In the genomic region with DNA sequence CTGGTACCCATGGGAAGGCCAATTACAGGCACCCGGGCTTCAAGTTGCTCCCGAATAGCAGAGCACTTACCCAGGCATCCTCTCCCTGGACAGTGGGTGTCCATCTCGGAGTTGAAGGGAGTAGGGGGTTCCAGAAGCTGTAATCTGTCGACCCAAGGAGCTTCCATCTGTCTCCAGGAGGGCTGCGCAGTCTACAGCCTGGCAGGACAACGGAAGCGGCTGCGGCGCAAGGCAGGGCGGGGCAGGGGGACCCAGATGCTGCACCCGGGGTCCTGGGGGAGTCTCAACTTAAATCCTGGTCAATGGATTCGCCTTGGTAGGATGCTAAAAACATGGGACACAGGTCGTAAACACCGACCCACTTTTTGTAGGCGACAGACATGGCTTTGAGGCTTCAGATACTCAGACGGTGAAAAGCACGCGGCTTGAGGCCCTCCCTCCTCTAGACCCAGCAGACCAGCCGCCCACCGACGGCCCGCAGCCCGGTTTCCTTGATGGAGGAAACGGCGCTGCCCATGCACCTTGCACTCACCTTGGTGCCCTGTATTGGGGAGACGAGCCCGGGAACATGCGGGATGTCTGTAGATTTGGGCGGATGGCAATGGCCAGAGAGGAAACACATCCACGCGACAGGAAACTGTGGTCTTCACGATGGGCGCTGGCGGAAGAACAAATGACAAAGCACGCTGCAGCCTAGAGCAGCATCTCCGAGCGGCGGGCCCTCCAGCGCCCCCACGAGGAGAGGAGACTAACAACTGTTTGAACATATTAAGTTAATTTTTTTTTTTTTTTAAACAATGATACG, we compare ENCODE assay signal across 8 mouse cellular contexts. TPM values are rescaled to one million over a fixed set of nuclear protein-coding genes. Genes with fewer than 3 reads are reported as not detected.
DNase-seq lines count a peak whose midpoint lies in the region; ATAC-seq and TF ChIP-seq lines count a peak whose summit lies in the region.

No protein-coding gene starts in this region.

- H3K27me3 ChIP-seq in MEL (ENCODE audit: control insufficient read depth in 1 of 2, insufficient read depth in 2 of 2, low read length in 2 of 2) = no peaks in the 10 kb centered on the region
- no peaks in the 10 kb centered on the region for H3K27me3 ChIP-seq in cerebellum, adult 2 months (ENCODE audit: control insufficient read depth, insufficient read depth, low read length)
- H3K27me3 ChIP-seq in forebrain, postnatal 0 days (ENCODE audit: insufficient read depth, low read length) = no peaks in the 10 kb centered on the region
- H3K27me3 ChIP-seq in neural tube, embryonic 15.5 days (replicated peaks) = no peaks in the 10 kb centered on the region

- no peak for TF ChIP-seq RAD21 in MEL (IDR thresholded peaks at IDR 0.05; ENCODE audit: low read depth, low read length)

- H3K36me3 ChIP-seq in MEL (ENCODE audit: control insufficient read depth in 1 of 2, insufficient read depth in 2 of 2, low read length in 2 of 2) = peaks cover 19 to 23% of the 10 kb centered on the region in 2 experiments
- peaks cover 38% of the 10 kb centered on the region for H3K36me3 ChIP-seq in forebrain, postnatal 0 days (ENCODE audit: insufficient read depth)
- peaks cover 41% of the 10 kb centered on the region for H3K36me3 ChIP-seq in neural tube, embryonic 15.5 days

- H3K79me2 ChIP-seq in MEL (ENCODE audit: control insufficient read depth, insufficient read depth, low read length, poor library complexity) = peaks cover 36% of the 10 kb centered on the region

- H3K4me3 ChIP-seq in MEL (ENCODE audit: control insufficient read depth in 1 of 2, insufficient read depth in 1 of 2, low read depth in 2 of 2, low read length in 2 of 2) = peak overlapping the region; percentile 80 to 86
- peak overlapping the region; percentile 76 for H3K4me3 ChIP-seq in cerebellum, adult 2 months (replicated peaks; ENCODE audit: insufficient read depth, low read depth, low read length)
- H3K4me3 ChIP-seq in forebrain, postnatal 0 days (ENCODE audit: low read depth, low read length) = peak overlapping the region; percentile 77
- H3K4me3 ChIP-seq in layer of hippocampus, adult 2 months = peak overlapping the region; percentile 88
- H3K4me3 ChIP-seq in lung, adult 2 months (replicated peaks; ENCODE audit: extremely low read depth, low read depth, low read length) = peak overlapping the region; percentile 83
- peak overlapping the region; percentile 76 for H3K4me3 ChIP-seq in neural tube, embryonic 15.5 days (replicated peaks)

- DNase-seq in MEL (ENCODE audit: low read depth, low spot score) = peak; percentile 95
- peak; percentile 80 to 82 for DNase-seq in cerebellum, adult 2 months
- peak; percentile 97 for DNase-seq in forebrain, postnatal 0 days
- DNase-seq in heart, postnatal 4 days = peak; percentile 90
- peak; percentile 84 to 87 for DNase-seq in layer of hippocampus, adult 2 months (ENCODE audit: low spot score in 2 of 2)
- peak; percentile 70 for DNase-seq in lung, adult 2 months
- peak; percentile 92 for DNase-seq in testis, postnatal 10 days (ENCODE audit: low spot score)

- peaks cover 0 to 20% of the 10 kb centered on the region in 2 experiments; a peak in 3 of 4 replicates for H3K4me1 ChIP-seq in MEL (ENCODE audit: control insufficient read depth in 1 of 2, insufficient read depth in 2 of 2, low read length in 2 of 2)
- peaks cover 4% of the 10 kb centered on the region; the same call in 1 of the 2 replicates for H3K4me1 ChIP-seq in cerebellum, adult 2 months (ENCODE audit: control insufficient read depth, insufficient read depth, low read length)
- H3K4me1 ChIP-seq in forebrain, postnatal 0 days (ENCODE audit: insufficient read depth) = no peaks in the 10 kb centered on the region
- H3K4me1 ChIP-seq in lung, adult 2 months (ENCODE audit: control insufficient read depth, insufficient read depth, low read length) = peaks cover 5% of the 10 kb centered on the region
- H3K4me1 ChIP-seq in neural tube, embryonic 15.5 days = peaks cover 33% of the 10 kb centered on the region

- H3K9me3 ChIP-seq in MEL (replicated peaks; ENCODE audit: insufficient read depth, low read length) = no peaks in the 10 kb centered on the region
- H3K9me3 ChIP-seq in forebrain, postnatal 0 days (ENCODE audit: low read length) = no peaks in the 10 kb centered on the region
- no peaks in the 10 kb centered on the region for H3K9me3 ChIP-seq in neural tube, embryonic 15.5 days (replicated peaks)

- TF ChIP-seq POLR2A in MEL (IDR thresholded peaks at IDR 0.05; ENCODE audit: control insufficient read depth in 1 of 2, insufficient read depth in 1 of 2, low read depth in 1 of 2, low read length in 2 of 2, poor library complexity in 1 of 2) = peak; percentile 56 to 93
- TF ChIP-seq POLR2A in cerebellum, adult 2 months (IDR thresholded peaks at IDR 0.05; ENCODE audit: borderline replicate concordance, insufficient read depth, low read length) = peak; percentile 42; the same call in 1 of the 2 replicates
- TF ChIP-seq POLR2A in lung, adult 2 months (IDR thresholded peaks at IDR 0.05; ENCODE audit: borderline replicate concordance, extremely low read depth, low read depth, low read length) = peak; percentile 78; the same call in 1 of the 2 replicates

- no peak for TF ChIP-seq EP300 in MEL (IDR thresholded peaks at IDR 0.05; ENCODE audit: low read depth in 1 of 2, low read length in 2 of 2)

- H3K9ac ChIP-seq in MEL (ENCODE audit: control insufficient read depth, low read depth, low read length, poor library complexity, severe bottlenecking) = peak overlapping the region; percentile 97
- H3K9ac ChIP-seq in forebrain, postnatal 0 days = peak overlapping the region; percentile 89
- H3K9ac ChIP-seq in neural tube, embryonic 15.5 days (replicated peaks) = peak overlapping the region; percentile 86

- peak; percentile 95 for ATAC-seq in forebrain, postnatal 0 days
- peak; percentile 91 for ATAC-seq in neural tube, embryonic 15.5 days (ENCODE audit: low FRiP score)

- TF ChIP-seq CTCF in MEL (IDR thresholded peaks at IDR 0.05 in 2 of 3, conservative IDR thresholded peaks at IDR 0.05 in 1 of 3; ENCODE audit: control insufficient read depth in 1 of 3, insufficient read depth in 1 of 3, low read depth in 2 of 3, low read length in 3 of 3, poor library complexity in 1 of 3, severe bottlenecking in 1 of 3) = peak; percentile 44 to 84 (median 75); a peak in 5 of 6 replicates
- peak; percentile 69 for TF ChIP-seq CTCF in cerebellum, adult 2 months (IDR thresholded peaks at IDR 0.05; ENCODE audit: borderline replicate concordance, insufficient read depth, low read depth, low read length)
- TF ChIP-seq CTCF in forebrain, postnatal 0 days (IDR thresholded peaks at IDR 0.05; ENCODE audit: low read depth) = peak; percentile 83
- TF ChIP-seq CTCF in layer of hippocampus, adult 2 months (conservative IDR thresholded peaks at IDR 0.05) = peak; percentile 91
- peak; percentile 43; the same call in 1 of the 2 replicates for TF ChIP-seq CTCF in lung, adult 2 months (IDR thresholded peaks at IDR 0.05; ENCODE audit: insufficient read depth, low read length)

- under 1% methylated on average over 41 of the region's 41 CpGs for whole genome bisulfite sequencing in cerebellum, adult 2 months
- WGBS in forebrain, postnatal 0 days = under 1% methylated on average over 41 of the region's 41 CpGs
- WGBS in lung, adult 2 months = under 1% methylated on average over 41 of the region's 41 CpGs
- under 1% methylated on average over 41 of the region's 41 CpGs for WGBS in neural tube, embryonic 15.5 days

- peak overlapping the region; percentile 82 for H3K27ac ChIP-seq in MEL (ENCODE audit: control insufficient read depth, low read depth, low read length)
- no peak overlapping the region for H3K27ac ChIP-seq in cerebellum, adult 2 months (ENCODE audit: insufficient read depth, low read length)
- peak overlapping the region; percentile 82 for H3K27ac ChIP-seq in forebrain, postnatal 0 days (ENCODE audit: low read depth, low read length)
- peak overlapping the region; percentile 84 for H3K27ac ChIP-seq in layer of hippocampus, adult 2 months
- peak overlapping the region; percentile 81 for H3K27ac ChIP-seq in neural tube, embryonic 15.5 days (replicated peaks)

- H3K4me2 ChIP-seq in forebrain, postnatal 0 days (ENCODE audit: low read depth) = peak overlapping the region; percentile 78
- peak overlapping the region; percentile 89 for H3K4me2 ChIP-seq in neural tube, embryonic 15.5 days

RNA-seq across cellular contexts. Expression of a gene that starts 14.4 kb away (rescaled TPM):
- not detected in 2 replicates for total RNA-seq in MEL (2012; rRNA removed)
- polyA plus RNA-seq in MEL (2012; ENCODE audit: insufficient read depth in 1 of 2, insufficient read length in 2 of 2, low read depth in 1 of 2, low replicate concordance in 2 of 2, missing spikeins in 1 of 2) = under 1 TPM in 1 of 2 experiments, not detected in 1; 0.06 TPM
- 1,048 and 1,100 TPM in 2 replicates for polyA plus RNA-seq in cerebellum, adult 2 months (2012; rRNA removed)
- 68.4 and 142 TPM in 2 replicates for total RNA-seq in forebrain, postnatal 0 days (2014; rRNA removed)
- polyA plus RNA-seq in forebrain, postnatal 0 days (2015; fragmentation: Nextera tagmentation; extraction: Ambion mirVana) = 39.8 and 179 TPM in 2 replicates
- under 1 TPM; 0.05 to 0.52 TPM for total RNA-seq in heart, postnatal 4 days (2021)
- total RNA-seq in layer of hippocampus, adult 2 months (2021) = 100 to 1,000 TPM; 566 to 626 TPM
- polyA plus RNA-seq in lung, adult 2 months (2012; rRNA removed) = 10.6 and 12.7 TPM in 2 replicates
- 898 and 1,236 TPM in 2 replicates for polyA plus RNA-seq in neural tube, embryonic 15.5 days (2015; fragmentation: Nextera tagmentation; extraction: Ambion mirVana)

RNA-seq across cellular contexts. Expression of a gene that starts 48.6 kb away (rescaled TPM):
- total RNA-seq in MEL (2012; rRNA removed) = 15.0 and 15.6 TPM in 2 replicates
- polyA plus RNA-seq in MEL (2012; ENCODE audit: insufficient read depth in 1 of 2, insufficient read length in 2 of 2, low read depth in 1 of 2, low replicate concordance in 2 of 2, missing spikeins in 1 of 2) = 100 to 1,000 TPM in 1 of 2 experiments, 10 to 100 TPM in 1; 20.7 to 122 TPM
- polyA plus RNA-seq in cerebellum, adult 2 months (2012; rRNA removed) = 53.3 and 54.4 TPM in 2 replicates
- total RNA-seq in forebrain, postnatal 0 days (2014; rRNA removed) = 45.2 and 55.5 TPM in 2 replicates
- polyA plus RNA-seq in forebrain, postnatal 0 days (2015; fragmentation: Nextera tagmentation; extraction: Ambion mirVana) = 10.5 and 16.6 TPM in 2 replicates
- 10 to 100 TPM; 29.2 to 32.9 TPM for total RNA-seq in heart, postnatal 4 days (2021)
- total RNA-seq in layer of hippocampus, adult 2 months (2021) = 10 to 100 TPM; 95.2 to 95.8 TPM
- polyA plus RNA-seq in lung, adult 2 months (2012; rRNA removed) = 19.4 and 27.5 TPM in 2 replicates
- 20.9 and 24.5 TPM in 2 replicates for polyA plus RNA-seq in neural tube, embryonic 15.5 days (2015; fragmentation: Nextera tagmentation; extraction: Ambion mirVana)

RNA-seq across cellular contexts. Expression of a gene that starts 54.8 kb away (rescaled TPM):
- total RNA-seq in MEL (2012; rRNA removed) = not detected in 2 replicates
- not detected for polyA plus RNA-seq in MEL (2012; ENCODE audit: insufficient read depth in 1 of 2, insufficient read length in 2 of 2, low read depth in 1 of 2, low replicate concordance in 2 of 2, missing spikeins in 1 of 2)
- polyA plus RNA-seq in cerebellum, adult 2 months (2012; rRNA removed) = 2.8 and 9.2 TPM in 2 replicates
- total RNA-seq in forebrain, postnatal 0 days (2014; rRNA removed) = 4.7 and 5.3 TPM in 2 replicates
- 5.7 and 8.0 TPM in 2 replicates for polyA plus RNA-seq in forebrain, postnatal 0 days (2015; fragmentation: Nextera tagmentation; extraction: Ambion mirVana)
- 1 to 10 TPM; 6.3 to 6.6 TPM for total RNA-seq in heart, postnatal 4 days (2021)
- 1 to 10 TPM; 1.4 to 1.8 TPM for total RNA-seq in layer of hippocampus, adult 2 months (2021)
- polyA plus RNA-seq in lung, adult 2 months (2012; rRNA removed) = 95.4 and 110 TPM in 2 replicates
- 2.3 and 3.4 TPM in 2 replicates for polyA plus RNA-seq in neural tube, embryonic 15.5 days (2015; fragmentation: Nextera tagmentation; extraction: Ambion mirVana)
